Mouse (Mus musculus): ENCODE measurements around the gene Aldh1a2. TPM values are rescaled to one million over a fixed set of nuclear protein-coding genes. Genes with fewer than 3 reads are reported as not detected.

The Aldh1a2 gene
- polyA plus RNA-seq, 1 experiment from 2014 or later, result 1.1 TPM

DNA sequence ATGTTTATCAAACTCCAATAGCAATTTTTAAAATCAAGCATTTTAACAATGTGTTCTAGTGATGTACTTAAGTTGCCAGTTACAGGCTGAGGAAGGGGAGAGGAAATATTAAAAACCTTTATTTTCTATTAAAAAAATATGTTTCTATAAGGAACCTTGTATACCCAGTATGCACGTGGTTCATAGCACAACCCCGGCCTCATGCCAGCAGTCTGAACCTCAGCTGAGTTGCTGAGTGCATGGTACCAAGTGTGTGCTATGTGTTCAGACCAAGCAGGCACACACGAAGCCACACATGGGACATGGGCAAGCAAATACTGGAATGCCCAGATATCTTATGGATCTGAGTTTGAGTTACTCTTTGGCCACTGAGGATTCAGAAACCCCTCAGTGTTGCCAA, 74.2 kb downstream of the Aldh1a2 start:
- DNase-seq (ENCODE audit: low spot score), result no peak

DNA sequence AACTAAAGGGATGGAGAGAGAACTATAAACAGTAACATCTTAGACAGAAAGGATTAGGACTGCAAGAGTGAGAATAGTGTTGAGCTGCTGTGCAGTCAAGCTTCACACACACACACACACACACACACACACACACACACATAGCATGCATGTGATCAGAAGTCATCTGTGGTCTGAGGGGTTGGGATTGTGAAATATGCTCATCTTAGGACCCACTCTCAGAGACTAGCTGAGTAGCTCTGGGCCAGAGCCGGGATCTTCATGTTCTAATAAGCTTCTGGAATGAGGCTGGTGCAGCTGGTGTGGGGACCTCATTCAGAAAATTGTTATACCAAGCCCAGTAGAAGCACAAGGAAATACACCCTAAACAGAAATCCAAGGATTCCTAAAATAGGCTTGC, 75.1 kb downstream of the Aldh1a2 start:
- no peak for DNase-seq (ENCODE audit: low spot score)

DNA sequence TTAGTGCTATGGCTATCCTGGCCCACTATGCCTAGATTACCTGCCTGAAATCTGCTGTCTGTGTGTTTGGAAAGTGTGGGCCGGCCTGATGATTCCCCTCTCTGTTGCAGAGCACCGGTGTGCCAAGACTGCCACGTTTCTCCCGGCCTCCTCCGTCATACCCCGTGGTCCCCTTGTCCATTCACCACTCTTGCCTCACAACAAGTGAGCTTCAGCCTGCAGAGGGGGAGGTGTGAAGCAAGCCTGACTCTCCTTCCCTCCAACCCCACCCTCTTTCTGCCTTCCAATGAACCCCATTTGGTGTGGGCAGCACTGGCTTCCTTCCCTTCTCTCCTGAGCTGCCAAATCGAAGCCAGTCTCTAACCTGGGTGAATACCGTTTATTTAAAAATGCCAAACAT, 79.9 kb downstream of the Aldh1a2 start:
- no peak for DNase-seq (ENCODE audit: low spot score)

DNA sequence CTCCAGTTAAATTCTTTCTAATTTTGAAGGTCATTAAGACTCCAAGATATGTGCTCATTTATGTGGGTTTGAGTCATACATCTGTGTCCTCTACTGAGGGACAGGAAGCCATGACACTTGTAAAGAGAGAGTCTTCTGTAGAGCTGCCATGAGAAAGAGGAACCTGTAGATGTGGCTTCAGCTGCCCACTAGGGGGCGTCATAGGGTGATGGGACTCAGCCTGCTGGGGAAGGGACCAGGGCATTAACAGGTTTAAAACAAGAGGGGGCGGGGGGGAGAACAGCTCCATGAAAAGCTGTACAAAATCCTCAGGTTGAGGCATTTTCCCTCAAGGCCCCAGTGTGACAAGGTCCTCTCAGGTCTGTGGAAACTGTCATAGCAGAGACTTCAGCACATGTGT, 88.0 kb downstream of the Aldh1a2 start:
- DNase-seq (ENCODE audit: low spot score), result no peak

DNA sequence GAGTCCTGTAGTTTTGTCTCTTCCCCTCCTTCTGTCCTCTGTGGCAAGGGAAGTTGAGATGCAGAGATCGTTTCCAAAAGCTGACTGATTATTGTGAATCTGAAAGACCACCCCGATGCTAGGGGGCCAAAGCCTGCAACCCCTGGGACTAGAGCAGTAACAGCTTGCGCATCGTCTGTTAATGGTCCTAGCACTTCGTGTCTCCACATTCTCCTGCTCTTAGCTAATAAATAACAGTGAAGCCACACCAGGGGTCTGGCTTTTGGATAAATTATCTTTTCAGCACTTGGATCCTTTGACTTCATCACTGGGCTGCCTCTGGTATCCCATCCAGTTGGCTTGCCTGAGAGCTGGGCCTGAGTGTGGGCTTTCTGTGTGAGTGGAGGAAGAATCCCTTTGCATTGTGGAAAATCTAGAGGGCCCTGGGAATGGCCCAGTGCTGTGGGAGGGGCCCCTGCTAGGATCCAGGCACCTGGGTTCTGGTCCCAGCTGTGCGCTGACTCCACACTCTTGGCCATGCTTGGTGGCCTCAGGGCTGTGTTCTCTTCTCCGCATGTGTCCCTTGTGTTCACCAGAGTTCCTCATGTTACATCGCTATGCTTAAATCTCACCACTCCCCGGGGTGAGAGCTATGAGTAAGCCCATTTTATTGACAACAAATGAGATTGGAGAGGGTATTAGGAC, 91.7 kb downstream of the Aldh1a2 start:
- DNase-seq (ENCODE audit: low spot score), result no peak

DNA sequence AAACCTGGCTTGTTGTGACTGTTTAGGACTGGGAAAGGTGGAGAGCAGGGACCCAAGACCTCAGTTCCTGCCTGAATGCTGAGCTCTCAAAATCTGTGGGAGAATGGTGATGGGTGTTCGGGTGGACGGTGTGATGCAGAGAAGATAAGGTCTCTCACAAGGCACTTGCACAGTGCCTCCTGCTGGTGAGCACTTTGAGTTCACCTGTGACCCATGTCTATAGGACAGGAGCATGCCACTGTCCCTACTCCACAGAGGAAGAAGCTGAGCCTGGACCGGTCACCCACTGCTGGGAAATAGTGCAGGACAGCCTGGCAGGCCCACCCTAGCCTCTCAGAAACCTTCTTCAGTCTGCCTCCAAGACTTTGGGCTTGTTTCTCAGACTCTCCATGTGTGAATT, 100.4 kb downstream of the Aldh1a2 start:
- DNase-seq (ENCODE audit: low spot score), result no peak

DNA sequence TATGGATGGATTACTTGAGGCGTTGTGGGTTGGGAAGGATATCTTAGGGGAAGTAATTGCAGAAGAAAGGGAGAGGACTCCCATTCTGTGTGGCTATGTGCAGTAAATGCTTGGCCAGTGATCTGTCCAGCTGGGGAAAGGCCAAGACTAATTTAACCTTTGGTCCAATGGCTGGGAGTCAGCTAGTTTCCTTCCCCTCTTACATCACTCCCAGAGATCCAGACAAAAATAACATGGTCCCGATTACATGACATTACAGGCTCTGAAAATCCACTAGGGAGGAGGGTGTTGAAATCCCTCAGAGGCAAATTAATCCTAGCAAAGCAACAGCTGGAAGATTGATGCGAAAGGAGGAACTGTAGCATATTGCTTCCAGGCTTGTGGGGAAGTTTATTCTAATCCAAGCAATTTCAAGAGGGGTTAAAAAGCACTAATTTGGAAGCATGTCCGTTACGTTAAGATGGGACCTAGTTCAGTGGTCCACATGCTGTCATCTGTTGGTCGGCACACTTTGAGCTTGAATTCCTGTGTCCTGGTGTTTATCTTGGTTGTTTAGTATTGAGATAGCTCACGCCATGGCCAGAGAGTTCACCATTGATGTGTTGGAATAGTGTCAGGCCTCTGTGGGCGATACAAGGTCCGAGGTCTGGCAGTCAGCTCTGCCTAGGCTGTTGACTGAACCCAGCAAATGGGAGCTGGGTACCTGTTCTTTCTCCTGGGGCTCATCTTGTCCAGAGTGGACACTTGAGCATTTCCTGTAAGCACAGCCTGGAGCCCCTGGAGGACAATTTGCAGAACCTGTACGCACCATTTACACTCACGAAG, 101.7 kb downstream of the Aldh1a2 start:
- no peak for DNase-seq (ENCODE audit: low spot score)

DNA sequence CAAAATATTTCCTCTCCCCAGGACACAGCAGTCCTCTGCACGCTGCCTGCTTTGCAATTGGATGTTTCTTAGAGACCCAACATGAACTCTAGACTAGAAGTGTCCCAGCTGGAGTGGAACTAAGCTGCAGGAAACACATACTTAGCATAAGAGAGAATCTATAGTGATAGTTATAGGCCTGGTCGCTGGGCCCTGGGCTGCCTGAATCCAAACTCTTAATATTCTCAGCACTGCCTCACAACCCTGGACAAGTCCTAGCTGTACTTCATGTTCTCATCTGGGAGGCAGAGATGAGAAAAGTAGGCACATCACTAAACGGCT, 102.3 kb downstream of the Aldh1a2 start:
- no peak for DNase-seq (ENCODE audit: low spot score)

DNA sequence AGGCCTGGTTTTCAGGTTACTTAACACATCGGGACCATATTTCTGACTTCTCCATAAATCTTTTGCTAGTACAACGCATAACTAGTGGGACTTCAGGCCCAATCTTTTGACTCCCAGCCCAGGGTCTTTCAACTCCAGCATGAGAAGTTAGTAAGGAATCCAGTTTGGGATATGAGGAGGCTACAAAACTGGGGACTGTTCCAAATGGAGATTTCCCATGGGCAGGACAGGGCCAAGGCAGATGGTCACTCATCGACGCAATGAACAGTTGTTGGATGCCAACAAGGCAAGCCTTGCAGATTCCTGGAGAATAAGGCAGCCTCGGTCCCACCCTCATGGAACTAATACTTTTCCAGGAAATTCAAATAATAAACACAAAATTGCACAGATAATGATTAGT, 104.2 kb downstream of the Aldh1a2 start:
- DNase-seq (ENCODE audit: low spot score), result no peak

DNA sequence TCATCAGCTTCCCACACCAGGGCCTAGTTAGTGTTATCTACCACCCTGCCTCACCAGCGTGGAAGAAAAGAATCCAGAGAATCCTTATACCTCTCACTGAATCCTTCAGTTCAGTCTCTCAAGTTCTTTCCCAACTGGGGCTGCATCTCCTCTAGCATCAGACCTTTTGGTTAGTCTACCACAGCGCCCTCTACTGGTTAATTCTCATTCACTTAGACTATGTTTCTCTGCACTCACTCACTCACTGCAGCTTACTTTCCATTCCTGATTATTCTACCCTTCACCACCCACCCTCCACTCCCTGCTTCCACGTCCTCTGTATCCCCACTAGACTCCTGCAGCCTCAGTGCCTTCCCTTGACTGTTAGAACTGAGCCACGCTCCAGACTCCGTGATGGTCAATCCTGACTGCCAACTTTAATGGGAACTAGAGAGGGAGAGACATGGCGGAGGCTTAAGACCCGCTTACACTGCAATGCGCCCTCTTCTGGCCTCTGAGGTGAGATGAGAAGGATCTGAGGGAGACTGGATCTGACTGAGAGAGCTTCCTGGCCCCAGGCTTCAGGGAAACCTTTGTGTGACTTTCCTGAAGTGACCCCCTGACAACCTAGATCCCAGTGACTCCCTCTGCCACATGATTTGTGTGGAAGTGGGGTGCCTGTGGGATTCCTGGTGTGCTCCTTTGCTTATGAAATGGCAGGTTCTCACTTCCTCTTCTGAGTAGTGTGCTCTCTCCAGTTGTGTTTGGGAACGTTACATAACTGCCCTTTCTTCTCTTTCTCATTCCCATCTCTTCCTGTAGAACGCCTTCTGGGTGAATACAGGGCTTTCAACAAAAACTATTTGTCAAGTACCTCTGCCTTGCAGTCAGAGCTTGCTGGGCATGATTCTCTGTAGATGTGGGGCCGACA, 104.9 kb downstream of the Aldh1a2 start:
- DNase-seq (ENCODE audit: low spot score), result peak; percentile 14

DNA sequence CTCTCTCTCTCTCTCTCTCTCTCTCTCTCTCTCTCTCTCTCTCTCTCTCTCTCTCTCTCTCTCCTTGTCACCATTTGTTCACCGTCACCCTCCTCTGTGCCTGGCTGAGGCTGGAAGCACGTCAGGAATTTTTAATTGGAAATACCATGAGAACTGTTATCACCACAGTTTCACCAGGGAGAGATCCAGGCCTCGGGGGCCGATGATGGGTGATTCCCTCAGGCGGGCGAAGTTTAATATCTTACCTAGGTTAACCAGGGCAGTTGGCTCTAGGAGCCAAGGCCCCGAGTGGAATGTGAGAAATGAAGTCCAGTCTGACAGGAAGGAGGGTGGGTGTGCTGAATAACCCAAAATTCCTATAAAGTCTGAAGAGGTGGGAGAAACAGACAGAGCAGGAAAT, 105.8 kb downstream of the Aldh1a2 start:
- DNase-seq (ENCODE audit: low spot score), result no peak

DNA sequence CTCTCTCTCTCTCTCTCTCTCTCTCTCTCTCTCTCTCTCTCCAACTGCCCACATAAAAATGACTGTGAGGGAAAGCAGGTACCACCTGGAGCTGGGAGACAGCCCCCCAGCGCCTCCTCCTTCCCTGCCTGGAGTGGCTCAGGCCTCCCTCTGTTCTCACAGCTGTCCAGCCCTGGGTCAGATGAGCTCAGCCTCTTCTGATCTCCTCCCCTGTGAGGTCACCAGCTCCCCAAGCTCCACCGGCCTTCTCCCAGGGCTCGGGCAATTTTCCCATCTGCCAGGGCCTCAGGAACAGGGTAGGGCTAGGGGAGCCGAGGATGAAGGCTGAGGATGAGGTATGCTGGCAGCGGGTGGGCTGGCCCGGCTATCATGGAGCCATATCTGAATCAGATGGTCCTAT, 106.3 kb downstream of the Aldh1a2 start:
- no peak for DNase-seq (ENCODE audit: low spot score)

DNA sequence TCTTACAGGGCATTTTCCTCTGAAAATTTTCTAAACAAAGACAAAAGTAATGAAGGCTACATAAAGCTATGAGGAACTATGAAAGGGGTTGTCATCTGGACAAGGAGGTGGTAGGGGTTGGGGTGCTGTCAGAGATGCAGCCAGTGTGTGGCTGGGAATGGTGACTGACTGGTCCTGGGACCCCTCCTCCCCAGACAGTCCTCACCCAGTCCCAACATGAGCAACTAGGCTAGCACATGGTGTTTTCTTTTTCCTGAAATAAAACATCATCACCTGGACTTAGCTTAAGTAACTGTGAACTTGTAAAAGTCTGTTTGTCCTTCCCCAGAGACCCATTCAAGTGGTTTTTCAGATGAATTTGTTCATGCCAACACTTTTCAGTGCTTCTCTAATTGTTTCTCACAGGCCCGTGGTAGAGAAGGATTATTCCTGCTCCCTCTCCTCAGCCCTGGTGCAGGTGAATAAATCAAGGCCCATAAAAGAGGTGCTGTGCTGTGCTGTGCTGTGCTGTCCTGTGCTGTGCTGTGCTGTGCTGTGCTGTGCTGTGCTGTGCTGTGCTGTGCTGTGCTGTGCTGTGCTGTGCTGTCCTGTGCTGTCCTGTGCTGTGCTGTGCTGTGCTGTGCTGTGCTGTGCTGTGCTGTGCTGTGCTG, 107.8 kb downstream of the Aldh1a2 start:
- no peak for DNase-seq (ENCODE audit: low spot score)

DNA sequence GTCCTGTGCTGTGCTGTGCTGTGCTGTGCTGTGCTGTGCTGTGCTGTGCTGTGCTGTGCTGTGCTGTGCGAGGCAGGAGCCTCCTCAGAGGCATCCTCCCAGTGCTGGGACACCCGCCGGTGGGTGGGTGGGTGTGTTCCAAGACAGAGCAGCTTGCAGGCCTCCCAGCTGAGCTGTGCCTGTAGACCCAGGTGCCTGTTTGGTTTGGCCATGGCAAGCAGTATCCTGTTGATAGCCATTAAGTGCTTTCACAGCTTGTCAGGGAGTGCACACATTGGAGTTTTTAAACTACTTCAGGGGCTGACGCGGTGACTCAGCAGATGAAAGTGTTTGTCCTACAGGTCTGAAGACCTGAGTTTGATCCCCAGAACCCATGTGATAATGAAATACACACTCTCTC, 108.5 kb downstream of the Aldh1a2 start:
- no peak for DNase-seq (ENCODE audit: low spot score)

DNA sequence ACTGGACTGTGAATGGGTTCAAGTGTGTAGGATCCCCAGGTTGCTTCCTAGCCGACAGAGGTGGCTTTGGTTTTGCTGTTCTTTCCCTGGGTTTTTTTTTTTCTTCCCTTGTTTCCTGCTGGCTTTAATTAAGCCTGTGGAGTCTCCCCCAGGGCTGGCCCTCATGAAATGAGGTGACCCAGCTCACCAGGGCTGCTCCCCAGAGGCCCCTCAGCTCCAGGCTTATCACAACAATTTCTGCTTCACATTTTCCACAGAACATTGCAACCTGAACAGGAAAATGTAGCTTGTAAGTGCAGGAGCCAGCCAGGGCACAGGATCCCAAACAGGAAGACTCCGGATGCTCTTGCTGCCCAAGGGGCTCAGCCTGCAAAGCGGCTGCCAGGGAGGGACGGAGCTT, 110.7 kb downstream of the Aldh1a2 start:
- no peak for DNase-seq (ENCODE audit: low spot score)

DNA sequence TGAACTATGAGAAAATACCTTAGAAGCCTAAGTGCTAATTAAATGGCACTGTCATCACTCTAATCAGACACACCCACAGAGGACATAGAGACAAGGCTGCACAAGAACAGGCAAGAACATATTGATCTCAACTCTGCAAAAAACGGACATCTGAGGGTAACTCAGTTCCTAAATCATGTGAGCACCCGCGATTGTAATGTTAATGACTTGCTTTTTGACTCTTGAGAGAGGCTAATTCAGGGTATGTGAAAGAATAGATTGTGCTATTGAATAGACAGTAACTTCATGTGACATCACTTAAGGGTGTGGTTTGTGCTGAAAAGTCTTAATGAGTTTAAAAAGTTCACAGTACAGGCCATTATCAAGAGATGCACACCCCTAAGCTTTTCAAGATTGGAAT, 116.1 kb downstream of the Aldh1a2 start:
- no peak for DNase-seq (ENCODE audit: low spot score)

DNA sequence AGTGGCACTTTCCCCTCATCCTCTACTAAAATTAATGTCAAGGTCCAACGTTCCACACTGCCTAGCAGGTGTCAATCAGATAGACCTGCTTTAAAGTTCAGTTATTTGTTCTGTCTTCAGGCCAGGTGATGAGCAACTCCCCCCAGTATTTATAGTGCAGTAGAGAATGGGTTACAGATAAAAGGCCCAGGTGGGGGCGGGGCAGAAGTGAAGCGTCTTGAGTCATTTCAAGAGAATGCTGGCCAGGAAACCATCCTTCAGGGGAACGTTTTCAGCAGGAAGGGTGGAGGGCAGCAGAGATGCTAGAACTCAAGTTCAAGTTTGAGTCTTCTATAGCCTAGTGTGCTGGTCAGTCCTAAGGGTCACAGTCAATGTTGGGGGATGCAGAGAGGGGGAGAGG, 121.1 kb downstream of the Aldh1a2 start:
- DNase-seq (ENCODE audit: low spot score), result no peak

DNA sequence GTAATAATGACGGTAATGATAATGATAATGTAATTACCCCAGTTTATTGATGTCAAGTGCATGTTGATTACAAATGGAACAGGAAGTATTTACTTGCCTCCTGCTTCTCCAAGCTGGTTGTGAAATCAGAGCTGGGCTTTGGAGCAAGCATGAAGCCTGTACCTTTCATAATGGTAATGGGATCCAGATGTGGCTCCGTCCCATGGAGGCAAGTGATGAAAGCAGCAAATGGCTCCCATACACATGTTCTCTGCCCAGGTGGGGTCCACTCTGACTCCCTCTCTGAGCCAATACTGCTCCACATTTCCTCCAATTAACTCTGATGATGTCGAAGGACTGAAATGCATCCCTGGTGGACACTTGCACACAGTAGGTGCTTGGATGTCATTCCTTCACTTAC, 121.8 kb downstream of the Aldh1a2 start:
- DNase-seq (ENCODE audit: low spot score), result no peak

DNA sequence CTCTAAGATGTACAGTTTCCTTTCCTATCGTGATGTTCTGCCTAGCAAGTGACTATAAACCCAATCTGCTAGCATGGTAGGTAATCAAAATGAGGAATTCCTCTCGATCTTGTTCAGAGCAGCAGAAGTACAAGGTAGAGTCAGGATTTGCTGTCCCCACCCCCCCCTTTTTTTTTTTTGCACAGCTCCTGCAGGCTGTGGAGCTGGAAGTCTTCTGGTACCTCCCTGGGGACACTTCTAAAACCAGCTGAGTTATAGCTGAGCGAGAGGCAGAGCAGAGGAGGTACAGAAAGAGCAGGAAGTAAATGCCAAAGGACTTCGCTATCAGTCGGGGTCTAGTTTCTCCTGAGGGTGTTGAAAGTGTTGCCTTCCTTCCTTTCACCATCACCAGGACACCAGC, 124.5 kb downstream of the Aldh1a2 start:
- DNase-seq (ENCODE audit: low spot score), result no peak
